In the genomic region with DNA sequence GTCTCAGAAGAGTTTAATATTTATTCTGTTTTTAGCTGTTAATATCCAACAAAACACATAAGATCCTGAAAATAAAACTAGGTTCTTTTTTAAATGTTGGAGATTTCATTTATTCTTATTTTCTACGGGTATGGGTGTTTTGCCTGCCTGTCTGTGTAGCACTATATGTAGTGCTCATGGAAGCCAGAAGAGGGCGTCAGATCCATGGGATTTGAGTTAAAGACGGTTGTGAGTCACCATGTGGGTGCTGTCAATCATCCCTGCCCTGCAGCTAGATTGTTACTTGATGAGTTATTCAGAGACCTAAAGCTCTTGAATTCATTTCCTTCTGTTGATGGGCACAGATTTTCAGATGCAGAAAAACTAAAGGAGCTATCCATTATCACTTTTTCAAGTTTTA, we compare ENCODE assay signal across 15 mouse cellular contexts.
A peak's percentile ranks its signal among the peaks of the same experiment; 100 is the strongest.
DNase-seq lines count a peak whose midpoint lies in the region; ATAC-seq and TF ChIP-seq lines count a peak whose summit lies in the region.
"Had no signal": no experiment of that assay in that cellular context is flagged by ENCODE, and none has a peak within 500 bp of the region (broad histone marks: within the 10 kb centered on the region; RNA-seq: fewer than 3 reads in every experiment).

No protein-coding gene starts in this region.

- H3K4me1 ChIP-seq in hindbrain, postnatal 0 days (ENCODE audit: insufficient read depth, low read length) = no peaks in the 10 kb centered on the region
- H3K4me1 ChIP-seq in hindbrain, embryonic 16.5 days (ENCODE audit: control insufficient read depth, insufficient read depth, low read depth, low read length) = no peaks in the 10 kb centered on the region
- H3K4me1 ChIP-seq: heart, embryonic 10.5 days; megakaryocyte, embryonic 14.5 days had no signal

- WGBS in hindbrain, postnatal 0 days = 33% methylated on average over 3 of the region's 3 CpGs
- 37% methylated on average over 3 of the region's 3 CpGs for WGBS in hindbrain, embryonic 16.5 days

- H3K27me3 ChIP-seq in hindbrain, postnatal 0 days (ENCODE audit: insufficient read depth, low read length) = no peaks in the 10 kb centered on the region
- H3K27me3 ChIP-seq in hindbrain, embryonic 16.5 days (replicated peaks; ENCODE audit: control insufficient read depth, insufficient read depth, low read length) = no peaks in the 10 kb centered on the region
- H3K27me3 ChIP-seq: kidney, embryonic 15.5 days had no signal

- no peak overlapping the region for H3K27ac ChIP-seq in hindbrain, postnatal 0 days
- no peak overlapping the region for H3K27ac ChIP-seq in hindbrain, embryonic 16.5 days (ENCODE audit: low read depth, low read length)
- H3K27ac ChIP-seq: heart, embryonic 10.5 days; kidney, embryonic 15.5 days had no signal

- H3K9me3 ChIP-seq in hindbrain, postnatal 0 days (ENCODE audit: low read length) = no peaks in the 10 kb centered on the region
- no peaks in the 10 kb centered on the region for H3K9me3 ChIP-seq in hindbrain, embryonic 16.5 days (ENCODE audit: control insufficient read depth, low read length)
- H3K9me3 ChIP-seq: heart, embryonic 10.5 days; kidney, embryonic 15.5 days; megakaryocyte, embryonic 14.5 days had no signal

- H3K36me3 ChIP-seq in hindbrain, postnatal 0 days (ENCODE audit: insufficient read depth, low read length) = no peaks in the 10 kb centered on the region
- no peaks in the 10 kb centered on the region for H3K36me3 ChIP-seq in hindbrain, embryonic 16.5 days (ENCODE audit: control insufficient read depth, insufficient read depth, low read length)
- H3K36me3 ChIP-seq: heart, embryonic 10.5 days; kidney, embryonic 15.5 days had no signal

- H3K4me3 ChIP-seq in hindbrain, postnatal 0 days (ENCODE audit: low read length) = no peak overlapping the region
- no peak overlapping the region for H3K4me3 ChIP-seq in hindbrain, embryonic 16.5 days (ENCODE audit: low read length)
- H3K4me3 ChIP-seq: heart, embryonic 10.5 days; kidney, embryonic 15.5 days; megakaryocyte, embryonic 14.5 days; myocyte had no signal

- peak; percentile 26 for DNase-seq in CD4-positive, CD25-positive, alpha-beta regulatory T cell, adult 2 months (ENCODE audit: low read depth, low spot score)
- no peak for DNase-seq in hindbrain, postnatal 0 days (ENCODE audit: low spot score)
- DNase-seq in thymus, postnatal 4 days = peak; percentile 18
- no peak for DNase-seq in thymus, postnatal 14 days
- DNase-seq in natural killer cell, adult 2 months (ENCODE audit: low spot score in 2 of 2) = no peak
- DNase-seq in spleen, postnatal 36 days (ENCODE audit: low spot score in 2 of 2) = no peak
- DNase-seq: cerebellum, adult 9-11 months; heart, postnatal 4 days; right cerebral cortex, postnatal 4 days had no signal

- TF ChIP-seq CTCF in hindbrain, postnatal 0 days (IDR thresholded peaks at IDR 0.05; ENCODE audit: low read depth) = peak; percentile 7; the same call in 1 of the 2 replicates

- no peak overlapping the region for H3K9ac ChIP-seq in hindbrain, postnatal 0 days (replicated peaks; ENCODE audit: low read length)
- H3K9ac ChIP-seq in hindbrain, embryonic 16.5 days (ENCODE audit: low read depth, low read length) = no peak overlapping the region
- H3K9ac ChIP-seq: kidney, embryonic 15.5 days had no signal

- ATAC-seq in CD4-positive, CD25-positive, alpha-beta regulatory T cell, adult 4 months = no peak
- ATAC-seq in hindbrain, postnatal 0 days = no peak
- no peak for ATAC-seq in hindbrain, embryonic 16.5 days

- H3K4me2 ChIP-seq in hindbrain, postnatal 0 days (ENCODE audit: low read depth, low read length) = no peak overlapping the region
- no peak overlapping the region for H3K4me2 ChIP-seq in hindbrain, embryonic 16.5 days (ENCODE audit: low read length)
- H3K4me2 ChIP-seq: kidney, embryonic 15.5 days had no signal

Comparison
In these comparisons a context has a peak if more than half of its experiments do, and no peak if none do; other contexts are left out.
1. DNase-seq: peak in CD4-positive, CD25-positive, alpha-beta regulatory T cell, adult 2 months (single experiment) and thymus, postnatal 4 days (single experiment); none in hindbrain, postnatal 0 days (single experiment), thymus, postnatal 14 days (single experiment), natural killer cell, adult 2 months (0 of 2) and spleen, postnatal 36 days (0 of 2).